ENCODE assay signal across 8 mouse cellular contexts in genomic region chr13:85287876-85288573, GRCm38 (mm10). TPM values are rescaled to one million over a fixed set of nuclear protein-coding genes. Genes with fewer than 3 reads are reported as not detected.
DNase-seq lines count a peak whose midpoint lies in the region; ATAC-seq lines count a peak whose summit lies in the region.

No protein-coding gene starts in this region.

- H3K4me3 ChIP-seq in embryonic facial prominence, embryonic 15.5 days (replicated peaks): peak overlapping the region; percentile 94
- H3K4me3 ChIP-seq in limb, embryonic 15.5 days: peak overlapping the region; percentile 86
- H3K4me3 ChIP-seq in midbrain, embryonic 14.5 days (replicated peaks; ENCODE audit: low read depth, low read length): peak overlapping the region; percentile 97

- DNase-seq in layer of hippocampus, adult 9-11 months: peak; percentile 15
- no peak for DNase-seq in layer of hippocampus, adult 9-10 months (ENCODE audit: low spot score)
- DNase-seq in NIH3T3 (ENCODE audit: low read depth): peak; percentile 52
- peak; percentile 61 for DNase-seq in midbrain, embryonic 14.5 days
- no peak for DNase-seq in cerebellum, adult 9-11 months

- no peaks in the 10 kb centered on the region for H3K27me3 ChIP-seq in embryonic facial prominence, embryonic 15.5 days
- H3K27me3 ChIP-seq in limb, embryonic 15.5 days: no peaks in the 10 kb centered on the region
- no peaks in the 10 kb centered on the region for H3K27me3 ChIP-seq in midbrain, embryonic 14.5 days (ENCODE audit: control insufficient read depth, insufficient read depth, low read length)

- H3K4me2 ChIP-seq in embryonic facial prominence, embryonic 15.5 days (replicated peaks): peak overlapping the region; percentile 60
- peak overlapping the region; percentile 49 for H3K4me2 ChIP-seq in limb, embryonic 15.5 days
- peak overlapping the region; percentile 81 for H3K4me2 ChIP-seq in midbrain, embryonic 14.5 days (ENCODE audit: low read length)

- H3K9me3 ChIP-seq in embryonic facial prominence, embryonic 15.5 days (replicated peaks): no peaks in the 10 kb centered on the region
- no peaks in the 10 kb centered on the region for H3K9me3 ChIP-seq in limb, embryonic 15.5 days
- H3K9me3 ChIP-seq in midbrain, embryonic 14.5 days (ENCODE audit: control insufficient read depth, low read length): no peaks in the 10 kb centered on the region

- peak overlapping the region; percentile 97 for H3K9ac ChIP-seq in embryonic facial prominence, embryonic 15.5 days
- H3K9ac ChIP-seq in limb, embryonic 15.5 days: peak overlapping the region; percentile 85
- H3K9ac ChIP-seq in midbrain, embryonic 14.5 days (replicated peaks; ENCODE audit: low read length): peak overlapping the region; percentile 95

- peak overlapping the region; percentile 99 for H3K27ac ChIP-seq in embryonic facial prominence, embryonic 15.5 days (replicated peaks)
- peak overlapping the region; percentile 100 for H3K27ac ChIP-seq in limb, embryonic 15.5 days
- H3K27ac ChIP-seq in midbrain, embryonic 14.5 days (replicated peaks; ENCODE audit: low read depth, low read length): peak overlapping the region; percentile 99

- WGBS in embryonic facial prominence, embryonic 15.5 days: under 1% methylated on average over 25 of the region's 25 CpGs
- under 1% methylated on average over 25 of the region's 25 CpGs for WGBS in limb, embryonic 15.5 days
- WGBS in midbrain, embryonic 14.5 days: under 1% methylated on average over 25 of the region's 25 CpGs

- H3K36me3 ChIP-seq in embryonic facial prominence, embryonic 15.5 days: no peaks in the 10 kb centered on the region
- no peaks in the 10 kb centered on the region for H3K36me3 ChIP-seq in limb, embryonic 15.5 days
- no peaks in the 10 kb centered on the region for H3K36me3 ChIP-seq in midbrain, embryonic 14.5 days (ENCODE audit: control insufficient read depth, insufficient read depth, low read length)

- peaks cover 4% of the 10 kb centered on the region; the same call in 1 of the 2 replicates for H3K4me1 ChIP-seq in embryonic facial prominence, embryonic 15.5 days
- H3K4me1 ChIP-seq in limb, embryonic 15.5 days: peaks cover 4% of the 10 kb centered on the region; the same call in 1 of the 2 replicates
- H3K4me1 ChIP-seq in midbrain, embryonic 14.5 days (ENCODE audit: control insufficient read depth, insufficient read depth, low read length): peaks cover 14% of the 10 kb centered on the region; the same call in 1 of the 2 replicates

- ATAC-seq in embryonic facial prominence, embryonic 15.5 days (ENCODE audit: insufficient number of reproducible peaks, low FRiP score, low TSS enrichment, low read depth): no peak
- ATAC-seq in hematopoietic stem cell, adult 5-6 weeks (replicated peaks in 1 of 2; ENCODE audit: insufficient read depth in 1 of 2, low FRiP score in 2 of 2, low TSS enrichment in 1 of 2, low read depth in 1 of 2, poor library complexity in 2 of 2, severe bottlenecking in 2 of 2): peak; percentile 8 to 13; a peak in 2 of 4 replicates
- ATAC-seq in limb, embryonic 15.5 days (ENCODE audit: insufficient number of reproducible peaks, low FRiP score, low TSS enrichment, low read depth): no peak
- no peak; the same call in 1 of the 2 replicates for ATAC-seq in midbrain, embryonic 14.5 days (ENCODE audit: low FRiP score, low TSS enrichment)

RNA-seq across cellular contexts. Expression of gene Rasa1, which starts 0.9 kb away (rescaled TPM):
- polyA plus RNA-seq in embryonic facial prominence, embryonic 15.5 days (2015; fragmentation: Nextera tagmentation; extraction: Ambion mirVana): 43.8 and 49.0 TPM in 2 replicates
- total RNA-seq in hematopoietic stem cell, adult 5-6 weeks (2017): 130 and 133 TPM in 2 replicates
- 37.9 and 42.5 TPM in 2 replicates for polyA plus RNA-seq in limb, embryonic 15.5 days (2015; fragmentation: Nextera tagmentation; extraction: Ambion mirVana)
- polyA plus RNA-seq in midbrain, embryonic 14.5 days (2014; fragmentation: Nextera tagmentation; extraction: Ambion mirVana): 87.3 and 90.1 TPM in 2 replicates

Comparison
In these comparisons a context has a peak if more than half of its experiments do, and no peak if none do; other contexts are left out.
1. DNase-seq: peak in layer of hippocampus, adult 9-11 months (single experiment), NIH3T3 (single experiment) and midbrain, embryonic 14.5 days (single experiment); none in layer of hippocampus, adult 9-10 months (single experiment) and cerebellum, adult 9-11 months (single experiment).
2. ATAC-seq: peak in hematopoietic stem cell, adult 5-6 weeks (2 of 2); none in embryonic facial prominence, embryonic 15.5 days (single experiment), limb, embryonic 15.5 days (single experiment) and midbrain, embryonic 14.5 days (single experiment).
3. Peak in every context shown above with its lines, with median percentiles within 50 percentile points of each other: H3K27ac ChIP-seq, H3K4me2 ChIP-seq, H3K4me3 ChIP-seq and H3K9ac ChIP-seq.